Mouse (Mus musculus) stomach, postnatal 0 days (tissue): ENCODE measurements at regions not wholly inside any gene's neighbourhood (a gene's known extent, or its start where the extent isn't known, plus 50 kb on each side); places are given as distances from the start of the nearest gene placed in this dataset.

Experiments
- CTCF ChIP-seq: IDR thresholded peaks from 2 replicates; pipeline ENCODE4 v1.5.1; 2016; ENCODE audit warnings: antibody characterized with exemption, low read depth, mild to moderate bottlenecking, moderate library complexity
- EP300 ChIP-seq: optimal IDR thresholded peaks from 2 replicates; pipeline ENCODE3; 2016; ENCODE audit warnings: antibody characterized with exemption

DNA sequence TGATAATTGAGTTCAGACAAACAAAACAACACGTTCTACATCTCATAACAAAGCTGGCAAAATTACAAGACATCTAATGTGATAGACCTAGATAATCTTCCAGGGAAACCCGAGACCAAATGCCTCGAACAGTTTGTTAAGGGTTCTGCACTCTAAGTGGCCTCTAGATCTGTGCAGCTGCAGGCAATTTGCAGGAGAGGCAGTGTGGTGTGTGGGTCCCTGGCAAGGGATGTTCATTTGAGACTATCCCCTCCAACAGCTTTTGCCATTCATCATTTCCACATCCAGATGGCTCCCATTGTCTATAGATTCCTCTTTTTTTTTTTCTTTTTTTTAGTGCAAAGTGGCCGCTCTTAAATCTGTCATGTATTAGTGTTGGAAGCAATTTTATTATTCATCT lies 80.3 kb upstream of the Ccng1 start:
- no peak for TF ChIP-seq CTCF
- no peak for TF ChIP-seq EP300
